Mouse (Mus musculus) stomach, postnatal 0 days (tissue): ENCODE results near the gene S100a13. TPM values are rescaled to one million over a fixed set of nuclear protein-coding genes. Genes with fewer than 3 reads are reported as not detected.

Experiments used
- ATAC-seq: fragments of 200-750 bp; cut with Nextera tagmentation; 2 replicates; pipeline ENCODE4 v1.8.0; 2017; ENCODE audit not compliant: low FRiP score, low TSS enrichment
- DNase-seq: peaks from one replicate; pipeline ENCODE4 v3.0.0-alpha.2; 2016; ENCODE audit warnings: low spot score
- H3K27ac ChIP-seq: fragments of 300-500 bp; sonication (generic); replicated peaks from 2 replicates; pipeline ENCODE4 v1.5.1; 2014; ENCODE audit warnings: mild to moderate bottlenecking, control low read depth
- H3K27me3 ChIP-seq: fragments of 300-500 bp; sonication (generic); 2 replicates; pipeline ENCODE4 v1.6.1; 2014; ENCODE audit warnings: low read length; ENCODE audit not compliant: control insufficient read depth, insufficient read depth
- H3K36me3 ChIP-seq: fragments of 300-500 bp; sonication (generic); 2 replicates; pipeline ENCODE4 v1.6.1; 2014; ENCODE audit warnings: low read length, mixed read lengths; ENCODE audit not compliant: control insufficient read depth, insufficient read depth
- H3K4me1 ChIP-seq: fragments of 300-500 bp; sonication (generic); replicated peaks from 2 replicates; pipeline ENCODE4 v1.6.1; 2014; ENCODE audit warnings: antibody characterized with exemption; ENCODE audit not compliant: control insufficient read depth, insufficient read depth
- H3K4me2 ChIP-seq: fragments of 300-500 bp; sonication (generic); replicated peaks from 2 replicates; pipeline ENCODE4 v1.6.1; 2014; ENCODE audit warnings: low read depth, mild to moderate bottlenecking, control low read depth, moderate library complexity
- H3K4me3 ChIP-seq: fragments of 300-500 bp; sonication (generic); 2 replicates; pipeline ENCODE4 v1.5.1; 2014; ENCODE audit warnings: low read depth, low read length, control low read depth
- H3K9ac ChIP-seq: fragments of 300-500 bp; sonication (generic); 2 replicates; pipeline ENCODE4 v1.6.1; 2014; ENCODE audit warnings: mild to moderate bottlenecking, low read length, control low read depth, mixed read lengths
- H3K9me3 ChIP-seq: fragments of 300-500 bp; sonication (generic); 2 replicates; pipeline ENCODE4 v1.6.1; 2016; ENCODE audit warnings: low read length; ENCODE audit not compliant: control insufficient read depth
- CTCF ChIP-seq: IDR thresholded peaks from 2 replicates; pipeline ENCODE4 v1.5.1; 2016; ENCODE audit warnings: antibody characterized with exemption, low read depth, mild to moderate bottlenecking, moderate library complexity
- EP300 ChIP-seq: optimal IDR thresholded peaks from 2 replicates; pipeline ENCODE3; 2016; ENCODE audit warnings: antibody characterized with exemption
- WGBS: fragments of 180-500 bp; shearing (Covaris S2); extraction: QIAGEN DNeasy Blood & Tissue Kit; methylation state at CpG from one replicate; pipeline ENCODE4 v1.1.7; 2014; 5-methylcytosine and 5-hydroxymethylcytosine counted together
- polyA plus RNA-seq: library from polyadenylated mRNA; unstranded; fragments of >200 nt; fragmentation: Nextera tagmentation; extraction: Ambion mirVana; gene quantifications from 2 replicates; pipeline ENCODE4 v1.2.1, GENCODE M21; 2015

S100a13 gene
- 66.7 and 73.6 TPM in 2 replicates for polyA plus RNA-seq

DNA sequence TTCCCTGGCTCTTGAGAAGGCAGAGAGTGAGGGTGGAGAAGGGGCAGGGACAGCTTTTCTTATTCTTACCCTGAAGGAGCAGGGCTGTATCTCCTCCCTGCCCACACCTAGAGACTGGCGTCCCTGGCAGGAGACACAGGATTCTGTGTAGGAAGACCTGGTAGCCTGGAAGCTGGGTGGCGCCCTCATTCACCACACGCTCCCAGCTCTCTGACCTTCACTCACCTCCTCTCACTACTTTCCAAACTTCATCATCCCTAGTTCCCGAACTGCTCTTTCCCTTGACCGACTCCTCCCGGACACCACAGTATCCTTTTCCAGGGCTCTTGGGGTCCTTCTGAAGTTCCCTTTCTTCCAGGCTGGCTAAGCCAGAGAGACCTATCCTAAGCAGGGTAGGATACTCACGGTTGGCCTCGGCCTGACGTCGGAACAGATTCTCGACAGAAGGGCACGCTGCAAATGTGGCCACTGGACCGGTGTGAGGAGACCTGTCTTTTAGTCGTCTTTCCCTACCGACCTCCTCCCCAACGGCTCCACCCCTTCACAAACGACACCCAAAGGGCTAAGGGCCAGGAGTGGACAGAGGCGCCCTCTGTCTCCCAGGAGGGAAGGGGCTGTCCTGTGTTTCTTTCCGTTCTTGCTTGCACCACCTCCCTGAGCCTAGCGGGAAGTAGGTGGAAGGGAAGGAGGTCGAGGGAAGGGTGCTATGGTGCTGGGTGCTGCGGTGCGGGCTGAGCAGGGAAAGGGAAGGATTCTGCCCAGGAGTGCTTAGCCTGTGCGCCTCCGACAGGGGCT, at the start of gene S100a13, which contains the start of gene S100a1:
Gene S100a13, plus strand, starts transcription at position 640 of the 795 bp plus-strand sequence.
Gene S100a1, minus strand, starts transcription at position 597 of the 795 bp plus-strand sequence.
- no peaks in the 10 kb centered on the region for H3K27me3 ChIP-seq
- H3K9ac ChIP-seq: peak within 1 kb of the TSS; percentile 61
- peak within 1 kb of the TSS; percentile 48 for H3K4me3 ChIP-seq
- H3K36me3 ChIP-seq: no peaks in the 10 kb centered on the region; the same call in 1 of the 2 replicates
- peak within 1 kb of the TSS; percentile 84 for H3K27ac ChIP-seq
- H3K4me2 ChIP-seq: peak within 1 kb of the TSS; percentile 88
- WGBS: 5% methylated on average over 25 of the region's 25 CpGs
- ATAC-seq (peak; percentile 80), DNase-seq (peak; percentile 79)
- TF ChIP-seq EP300 (no peak), CTCF (peak; percentile 72)
- no peaks in the 10 kb centered on the region for H3K9me3 ChIP-seq
- no peaks in the 10 kb centered on the region; the same call in 1 of the 2 replicates for H3K4me1 ChIP-seq

DNA sequence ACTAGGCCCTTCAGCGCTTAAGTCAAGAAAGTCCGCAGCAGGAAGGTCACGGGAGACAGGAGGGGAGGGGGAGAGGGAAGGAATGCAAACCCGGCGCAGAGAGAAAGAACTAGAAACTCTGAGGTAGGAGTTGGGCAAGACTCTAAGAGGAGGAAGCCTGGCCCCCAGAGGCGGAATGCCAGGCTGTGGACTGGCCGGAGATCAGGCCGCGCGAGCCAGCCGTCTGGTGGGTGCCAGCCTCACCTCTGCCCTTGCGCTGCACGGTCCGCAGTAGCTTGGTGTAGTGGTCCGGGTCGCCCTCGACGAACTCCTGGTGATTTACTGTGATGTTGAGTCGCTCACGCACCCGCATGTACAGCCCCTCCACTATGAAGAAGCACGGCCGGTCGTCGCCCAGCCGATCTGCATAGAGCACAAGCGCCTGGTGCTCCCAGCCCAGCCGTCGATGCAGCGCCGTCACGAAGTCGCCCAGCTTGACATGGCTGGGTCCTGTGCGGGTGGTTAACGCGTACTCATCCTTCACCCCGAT, 49.6 kb upstream of the S100a13 start:
- H3K4me2 ChIP-seq: peak overlapping the region; percentile 83
- no peaks in the 10 kb centered on the region for H3K27me3 ChIP-seq
- 24% methylated on average over 37 of the region's 37 CpGs for WGBS
- peak; percentile 19; the same call in 1 of the 2 replicates for ATAC-seq
- TF ChIP-seq CTCF (no peak), EP300 (no peak)
- peak overlapping the region; percentile 58; the same call in 1 of the 2 replicates for H3K9ac ChIP-seq
- DNase-seq: peak; percentile 24
- no peaks in the 10 kb centered on the region for H3K4me1 ChIP-seq
- no peak overlapping the region for H3K27ac ChIP-seq
- no peaks in the 10 kb centered on the region for H3K36me3 ChIP-seq
- peak overlapping the region; percentile 54 for H3K4me3 ChIP-seq
- no peaks in the 10 kb centered on the region for H3K9me3 ChIP-seq

DNA sequence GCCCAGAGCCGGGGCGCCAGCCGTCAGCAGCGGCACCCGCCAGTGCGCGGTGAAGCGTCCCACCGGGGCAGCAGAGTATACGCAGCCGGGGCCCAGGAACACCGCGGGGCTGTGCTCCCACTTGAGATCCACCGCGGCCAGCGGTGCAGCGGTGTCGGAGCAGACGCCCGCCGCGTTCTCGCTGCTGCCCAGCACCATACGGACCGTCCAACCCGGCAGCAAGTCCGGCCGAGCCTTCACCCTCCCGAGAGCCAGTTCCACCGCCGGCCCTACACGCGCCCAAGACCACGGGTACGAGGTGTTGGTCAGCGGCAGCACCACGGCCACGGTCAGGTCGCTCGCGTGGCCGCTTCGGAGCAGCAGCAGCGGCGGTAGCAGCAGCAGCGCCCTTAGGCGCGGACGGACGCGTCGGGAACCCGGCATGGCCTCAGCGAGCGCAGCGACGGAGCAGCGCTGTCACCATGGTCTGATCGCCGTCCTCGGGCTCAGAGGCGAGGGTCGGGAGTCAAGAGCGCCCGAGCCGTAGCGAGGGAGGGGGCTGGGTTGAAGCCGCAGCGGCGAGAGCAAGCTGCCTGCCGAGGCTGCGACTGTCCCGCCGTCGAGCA, 49.1 kb upstream of the S100a13 start:
- under 1% methylated on average over 65 of the region's 75 CpGs for WGBS
- H3K27ac ChIP-seq: 0 out of 2 replicates have a peak overlapping the region, but pooled peaks have one; percentile 24

GRCm38 (mm10) chr3:90465686-90466310, 48.4 kb upstream of the S100a13 start, which contains the start of gene Npr1:
Gene Npr1 (minus strand): TSS chr3:90465866.
- Histone ChIP-seq H3K27ac (0 out of 2 replicates have a peak within 1 kb of the TSS, but pooled peaks have one; percentile 24), H3K9me3 (no peaks in the 10 kb centered on the region), H3K4me2 (peak within 1 kb of the TSS; percentile 83), H3K4me3 (peak within 1 kb of the TSS; percentile 54), H3K27me3 (no peaks in the 10 kb centered on the region), H3K36me3 (no peaks in the 10 kb centered on the region), H3K9ac (peak within 1 kb of the TSS; percentile 58), H3K4me1 (no peaks in the 10 kb centered on the region)
- no peak for TF ChIP-seq EP300
- no peak for TF ChIP-seq CTCF
- ATAC-seq (peak; percentile 39), DNase-seq (peak; percentile 40)
- 0% methylated on average over 24 of the region's 49 CpGs for WGBS

More for the DNA sequence above, 49.1 kb upstream of the S100a13 start:
- Histone ChIP-seq H3K4me1 (no peaks in the 10 kb centered on the region), H3K9ac (peak overlapping the region; percentile 58), H3K4me3 (peak overlapping the region; percentile 54), H3K9me3 (no peaks in the 10 kb centered on the region), H3K36me3 (no peaks in the 10 kb centered on the region), H3K27me3 (no peaks in the 10 kb centered on the region), H3K4me2 (peak overlapping the region; percentile 83)
- TF ChIP-seq CTCF: no peak
- DNase-seq (peak; percentile 44), ATAC-seq (peak; percentile 36)

GRCm38 (mm10) chr3:90466311-90466766, 47.9 kb upstream of the S100a13 start:
- H3K27ac ChIP-seq: no peak overlapping the region
- peak overlapping the region; percentile 54 for H3K4me3 ChIP-seq
- DNase-seq: peak; percentile 71
- no peaks in the 10 kb centered on the region for H3K4me1 ChIP-seq
- H3K9ac ChIP-seq: 0 out of 2 replicates have a peak overlapping the region, but pooled peaks have one; percentile 58
- H3K27me3 ChIP-seq: no peaks in the 10 kb centered on the region
- peak; percentile 39; the same call in 1 of the 2 replicates for ATAC-seq
- TF ChIP-seq EP300 (no peak), CTCF (peak; percentile 92)
- H3K4me2 ChIP-seq: peak overlapping the region; percentile 83
- WGBS: under 1% methylated on average over 15 of the region's 15 CpGs
- H3K9me3 ChIP-seq: no peaks in the 10 kb centered on the region
- H3K36me3 ChIP-seq: no peaks in the 10 kb centered on the region
